Mouse (Mus musculus): ENCODE data around the gene Psmd14.

Psmd14 gene

DNA sequence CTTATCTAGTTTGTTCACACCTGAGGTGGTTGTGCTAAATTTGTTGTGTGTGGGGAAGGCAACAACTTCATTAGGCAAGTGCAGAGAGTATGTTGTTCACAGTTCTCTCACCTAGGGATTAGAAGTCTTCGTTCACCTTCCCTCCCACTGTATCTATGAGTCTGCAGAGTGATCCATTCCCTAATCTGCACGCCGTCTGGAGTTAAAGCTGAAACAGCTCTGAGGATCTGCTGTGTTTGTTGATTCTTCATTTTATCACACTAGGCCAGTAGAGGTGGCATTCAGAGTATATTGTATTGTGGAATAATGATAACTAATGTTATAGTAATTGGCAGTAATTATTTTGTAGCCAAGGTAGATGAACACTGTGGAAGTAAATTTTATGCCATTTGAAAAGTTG is 48.5 kb downstream of the Psmd14 start:
- DNase-seq (ENCODE audit: low spot score): no peak

DNA sequence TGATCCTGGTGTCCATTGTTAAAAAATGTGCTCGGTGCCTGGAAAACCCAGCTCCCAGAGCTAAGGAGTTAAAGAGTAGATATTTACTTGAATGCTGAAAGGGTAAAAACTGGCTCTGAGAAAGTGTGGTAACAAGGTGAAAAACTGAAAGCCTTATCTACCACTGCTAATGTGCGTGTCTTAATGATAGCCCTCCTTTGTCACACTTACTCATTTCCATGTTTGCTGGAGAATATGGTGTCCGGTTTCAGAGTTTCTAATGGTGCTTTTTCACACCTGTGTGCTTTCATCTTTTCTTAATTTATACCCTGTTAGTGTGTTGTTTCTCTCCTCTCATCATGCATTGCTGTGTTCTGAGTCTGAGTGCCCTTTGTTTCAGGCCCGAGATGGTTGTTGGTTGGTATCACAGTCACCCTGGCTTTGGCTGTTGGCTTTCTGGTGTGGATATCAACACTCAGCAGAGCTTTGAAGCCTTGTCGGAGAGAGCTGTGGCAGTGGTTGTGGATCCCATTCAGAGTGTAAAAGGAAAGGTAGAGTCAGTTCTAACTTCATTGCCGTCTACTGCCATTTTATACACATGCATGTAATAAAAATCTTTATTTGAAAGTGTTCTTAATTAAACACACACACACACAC is 53.1 kb downstream of the Psmd14 start:
- DNase-seq (ENCODE audit: low spot score): no peak

DNA sequence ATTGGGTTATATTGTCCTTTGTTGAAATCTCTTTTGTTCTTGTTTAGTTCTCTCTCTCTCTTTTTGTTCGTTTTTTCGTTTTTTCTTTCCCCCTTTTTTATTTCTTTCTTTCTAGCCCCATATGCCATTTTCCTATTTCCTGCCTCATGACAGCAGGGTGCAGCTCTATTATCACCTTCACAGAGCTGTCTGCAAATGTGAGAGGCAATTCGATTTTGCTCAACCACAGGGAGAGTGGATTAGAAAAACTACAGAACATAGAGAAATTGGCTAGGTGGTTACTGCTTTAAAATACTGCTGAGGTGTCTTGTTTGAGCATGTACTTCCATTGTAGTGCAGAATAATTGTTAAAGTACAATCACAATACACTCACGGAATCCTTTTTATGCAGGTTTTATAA is 54.0 kb downstream of the Psmd14 start:
- no peak for DNase-seq (ENCODE audit: low spot score)

DNA sequence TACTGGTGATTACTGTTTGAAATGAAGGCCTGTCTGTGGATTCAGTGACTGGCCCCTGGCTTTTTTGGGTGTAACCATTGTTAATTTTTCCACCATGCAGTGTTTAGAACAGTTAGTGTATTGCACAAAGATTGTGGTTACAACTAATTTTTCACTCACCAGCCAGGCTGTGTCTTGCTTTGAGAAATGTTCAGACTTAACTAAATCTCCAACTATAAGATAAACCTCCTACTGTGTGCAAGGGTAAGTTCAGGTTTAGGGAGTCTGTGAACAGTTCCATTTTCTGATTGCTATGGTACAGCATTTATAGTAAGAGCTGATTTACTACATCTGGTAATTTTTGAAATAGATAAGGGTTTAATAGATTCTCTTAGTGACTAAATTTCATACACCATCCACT is 69.3 kb downstream of the Psmd14 start:
- no peak for DNase-seq (ENCODE audit: low spot score)

DNA sequence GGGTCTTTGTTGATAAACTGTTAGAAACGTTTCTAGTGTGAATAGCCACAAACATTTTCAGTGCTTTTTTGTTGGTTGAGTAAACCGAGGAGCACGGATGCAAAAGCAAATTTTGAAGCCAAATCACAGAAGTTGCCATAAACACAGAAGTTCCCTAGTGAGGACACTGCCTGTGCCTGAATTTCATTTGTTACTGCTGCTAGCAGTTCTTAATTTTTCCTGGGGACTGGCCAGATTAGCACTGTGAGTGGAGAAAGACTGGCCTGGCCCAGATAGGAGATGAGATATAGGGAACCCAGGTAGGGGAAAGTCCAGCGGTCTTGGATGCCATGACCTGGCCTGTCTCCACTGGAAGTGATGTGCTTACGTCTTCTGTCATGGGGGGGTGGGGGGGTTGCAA is 83.5 kb downstream of the Psmd14 start:
- no peak for DNase-seq (ENCODE audit: low spot score)

DNA sequence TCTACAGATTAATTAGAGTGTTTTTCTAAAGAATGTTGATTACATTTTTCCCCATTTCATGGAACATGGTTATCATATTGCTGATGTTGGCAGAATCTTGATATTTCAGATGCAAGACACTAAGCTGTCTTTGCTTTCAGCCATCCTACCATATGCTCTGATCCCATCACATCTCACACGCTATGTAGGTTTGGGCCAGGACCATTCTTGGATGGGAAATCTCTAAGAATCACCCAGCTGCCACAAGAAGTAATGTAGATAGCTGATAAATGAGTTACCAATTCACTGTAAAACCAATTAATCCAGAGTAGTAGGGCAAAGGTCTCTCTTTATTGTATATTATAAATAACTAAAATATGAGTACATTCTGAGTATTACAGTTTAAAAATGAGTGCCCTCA is 86.6 kb downstream of the Psmd14 start:
- DNase-seq (ENCODE audit: low spot score): no peak

DNA sequence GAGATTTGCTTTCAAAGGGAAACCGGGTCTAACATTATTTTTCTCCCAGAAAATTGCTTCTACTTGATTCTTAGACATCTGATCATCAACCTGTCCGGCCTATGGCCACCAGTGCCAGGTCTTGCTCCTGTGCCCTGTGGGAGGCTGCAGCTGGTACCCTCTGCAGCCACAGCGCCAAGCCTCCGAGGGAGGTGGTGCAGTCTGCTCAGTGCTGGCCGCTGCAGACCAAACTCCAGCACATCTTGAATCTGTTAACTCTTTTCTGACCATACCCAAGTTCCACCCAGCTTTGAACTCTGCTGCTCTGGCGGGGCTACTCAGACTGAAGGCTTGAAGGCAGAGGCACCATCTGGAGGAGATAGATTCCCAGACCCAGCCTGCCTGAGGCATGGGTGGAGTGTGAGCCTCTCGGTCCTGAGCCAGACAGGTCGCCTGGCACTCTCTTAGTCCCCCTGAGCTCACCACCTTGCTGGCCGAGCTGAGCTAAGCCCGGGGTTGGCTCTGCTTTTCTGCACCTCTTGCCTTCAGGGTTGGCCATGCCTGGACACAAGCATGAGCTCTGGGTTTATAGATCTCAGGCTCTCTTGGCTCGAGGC is 91.3 kb downstream of the Psmd14 start, which contains the start of gene Tbr1:
Gene Tbr1 (plus strand): TSS at position 275 of the 596 bp plus-strand sequence.
- DNase-seq (ENCODE audit: low spot score): peak; percentile 40

DNA sequence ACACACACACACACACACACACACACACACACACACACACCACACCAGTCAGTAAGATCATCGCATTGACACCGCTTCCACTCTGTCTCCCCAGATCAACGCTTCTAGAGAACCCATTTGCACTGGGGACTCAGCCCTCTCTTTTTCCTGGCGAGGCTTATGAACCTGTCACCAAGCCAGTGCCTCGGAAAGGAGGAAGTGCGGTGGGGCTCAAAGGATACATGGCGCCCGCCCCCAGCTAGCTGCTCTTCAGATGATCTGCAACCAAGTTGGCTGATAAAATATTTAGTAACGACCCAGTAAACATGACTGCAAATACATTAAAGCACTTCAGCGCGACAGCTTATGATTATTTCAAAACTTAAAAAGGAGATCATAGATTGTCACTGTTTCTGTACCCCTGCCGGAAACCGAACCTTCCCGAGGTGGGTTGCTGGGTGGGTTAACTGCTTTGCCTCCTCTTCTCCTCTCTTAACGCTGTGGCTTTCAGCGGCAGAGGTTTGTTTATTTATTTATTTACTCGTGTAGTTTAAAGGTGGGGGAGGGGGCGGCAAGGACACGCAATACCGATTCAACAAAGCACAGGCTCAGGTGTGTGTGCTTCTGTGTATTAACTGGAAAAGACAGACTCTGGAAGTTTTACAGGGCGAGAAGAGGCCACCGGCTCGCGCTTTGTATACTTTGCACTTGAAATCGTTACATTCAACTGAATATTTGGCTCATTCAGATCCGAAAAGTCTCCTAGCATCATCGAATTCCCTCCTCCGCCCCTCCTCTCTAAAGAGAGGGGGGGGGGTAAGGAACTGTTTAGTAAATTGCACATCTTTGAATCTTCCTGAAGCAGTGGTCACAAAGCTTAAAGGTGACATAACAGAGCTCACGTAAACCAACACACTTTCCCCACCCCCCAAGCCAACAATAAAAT is 92.2 kb downstream of the Psmd14 start:
- DNase-seq (ENCODE audit: low spot score): no peak

DNA sequence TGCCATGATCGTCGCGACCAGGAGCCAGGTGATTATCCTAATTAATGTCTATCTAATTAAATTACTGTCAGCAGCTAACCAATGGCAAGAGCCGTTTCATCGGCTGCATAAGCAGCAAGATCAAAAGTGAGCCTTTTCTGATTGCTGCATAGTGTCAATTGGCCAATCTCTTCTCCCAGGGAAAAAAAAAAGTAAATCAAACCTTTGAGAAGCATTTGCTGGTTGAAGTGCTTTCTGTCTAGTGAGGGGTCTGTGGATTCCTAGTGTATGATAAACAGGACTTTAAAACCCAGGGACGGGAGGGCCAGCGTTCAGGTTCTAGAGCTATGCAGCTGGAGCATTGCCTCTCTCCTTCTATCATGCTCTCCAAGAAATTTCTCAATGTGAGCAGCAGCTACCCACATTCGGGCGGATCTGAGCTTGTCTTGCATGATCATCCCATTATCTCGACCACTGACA is 92.9 kb downstream of the Psmd14 start:
- no peak for DNase-seq (ENCODE audit: low spot score)

DNA sequence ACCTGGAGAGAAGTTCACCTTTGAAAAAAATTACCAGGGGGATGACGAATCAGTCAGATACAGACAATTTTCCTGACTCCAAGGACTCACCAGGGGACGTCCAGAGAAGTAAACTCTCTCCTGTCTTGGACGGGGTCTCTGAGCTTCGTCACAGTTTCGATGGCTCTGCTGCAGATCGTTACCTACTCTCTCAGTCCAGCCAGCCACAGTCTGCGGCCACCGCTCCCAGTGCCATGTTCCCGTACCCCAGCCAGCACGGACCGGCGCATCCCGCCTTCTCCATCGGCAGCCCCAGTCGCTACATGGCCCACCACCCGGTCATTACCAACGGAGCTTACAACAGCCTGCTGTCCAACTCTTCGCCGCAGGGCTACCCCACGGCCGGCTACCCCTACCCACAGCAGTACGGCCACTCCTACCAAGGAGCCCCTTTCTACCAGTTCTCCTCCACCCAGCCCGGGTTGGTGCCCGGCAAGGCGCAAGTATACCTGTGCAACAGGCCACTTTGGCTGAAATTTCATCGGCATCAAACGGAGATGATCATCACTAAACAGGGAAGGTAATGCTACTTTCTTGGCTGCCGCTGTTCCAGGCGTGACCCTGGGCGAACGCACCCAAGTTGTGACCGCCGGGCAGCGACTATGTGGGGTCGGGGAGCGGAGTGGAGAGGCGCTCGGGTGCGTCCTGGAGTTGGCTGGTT is 93.5 kb downstream of the Psmd14 start:
- DNase-seq (ENCODE audit: low spot score): peak; percentile 43

DNA sequence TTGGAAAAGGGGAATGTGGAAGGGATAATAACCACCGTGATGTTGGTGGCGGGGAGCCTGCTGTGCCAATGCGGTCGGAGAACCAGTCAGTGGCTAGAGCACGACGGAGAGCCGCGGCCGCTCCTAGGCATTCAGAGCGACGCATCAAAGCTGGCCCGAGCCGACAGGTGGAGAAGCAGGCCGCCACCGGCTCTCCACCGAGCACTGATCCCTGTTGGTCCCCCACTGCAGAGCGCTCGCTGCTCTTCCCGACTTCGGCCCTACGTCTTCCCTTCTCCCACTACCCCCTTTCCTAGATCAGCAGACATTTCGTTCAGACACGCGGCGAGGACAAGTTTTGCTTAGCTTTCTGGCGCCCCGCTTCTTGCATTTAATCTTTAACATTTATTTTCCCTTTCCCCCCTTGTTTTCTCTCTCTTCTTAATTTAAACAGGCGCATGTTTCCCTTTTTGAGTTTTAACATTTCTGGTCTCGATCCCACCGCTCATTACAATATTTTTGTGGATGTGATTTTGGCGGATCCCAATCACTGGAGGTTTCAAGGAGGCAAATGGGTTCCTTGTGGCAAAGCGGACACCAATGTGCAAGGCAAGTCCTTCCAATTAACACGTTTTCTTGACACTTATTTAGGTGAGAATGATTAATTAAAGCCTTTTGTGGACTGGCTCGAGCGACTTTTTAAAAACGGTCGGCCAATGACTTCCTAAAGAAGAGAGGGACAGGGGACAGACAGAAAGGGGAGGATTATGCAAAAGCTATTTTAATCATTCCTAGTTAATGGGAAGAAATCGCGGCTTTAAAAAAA is 94.2 kb downstream of the Psmd14 start:
- DNase-seq (ENCODE audit: low spot score): peak; percentile 40

DNA sequence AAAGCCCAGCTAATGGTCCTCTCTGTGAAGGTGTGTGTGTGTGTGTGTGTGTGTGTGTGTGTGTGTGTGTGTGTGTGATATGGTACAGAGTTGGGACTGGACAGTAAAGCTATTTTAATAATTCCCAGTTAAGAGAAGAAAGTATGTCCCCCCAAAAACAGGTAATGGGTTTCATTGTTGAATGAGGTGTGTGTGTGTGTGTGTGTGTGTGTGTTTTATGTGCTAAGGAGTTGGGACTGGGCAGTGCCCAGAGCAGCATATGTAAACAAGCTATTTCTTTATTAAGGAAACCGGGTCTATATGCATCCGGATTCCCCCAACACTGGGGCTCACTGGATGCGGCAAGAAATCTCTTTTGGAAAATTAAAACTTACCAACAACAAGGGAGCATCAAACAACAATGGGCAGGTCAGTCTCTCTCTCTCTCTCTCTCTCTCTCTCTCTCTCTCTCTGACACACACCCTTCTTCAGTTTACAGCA is 94.9 kb downstream of the Psmd14 start:
- no peak for DNase-seq (ENCODE audit: low spot score)

DNA sequence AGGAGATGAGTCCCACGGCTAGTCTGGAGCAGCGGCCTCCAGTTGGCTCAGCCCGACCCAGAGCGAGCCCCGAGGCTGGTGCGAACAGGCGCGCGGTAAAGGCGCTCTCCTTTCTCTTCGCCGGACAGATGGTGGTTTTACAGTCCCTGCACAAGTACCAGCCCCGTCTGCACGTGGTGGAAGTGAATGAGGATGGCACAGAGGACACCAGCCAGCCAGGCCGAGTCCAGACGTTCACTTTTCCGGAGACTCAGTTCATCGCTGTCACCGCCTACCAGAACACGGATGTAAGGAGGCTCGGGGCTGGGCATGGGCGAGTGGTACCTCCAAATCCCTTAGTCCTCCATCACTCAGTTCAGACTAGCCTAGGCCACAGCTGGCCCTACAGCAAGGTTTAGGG is 95.7 kb downstream of the Psmd14 start:
- DNase-seq (ENCODE audit: low spot score): peak; percentile 43

DNA sequence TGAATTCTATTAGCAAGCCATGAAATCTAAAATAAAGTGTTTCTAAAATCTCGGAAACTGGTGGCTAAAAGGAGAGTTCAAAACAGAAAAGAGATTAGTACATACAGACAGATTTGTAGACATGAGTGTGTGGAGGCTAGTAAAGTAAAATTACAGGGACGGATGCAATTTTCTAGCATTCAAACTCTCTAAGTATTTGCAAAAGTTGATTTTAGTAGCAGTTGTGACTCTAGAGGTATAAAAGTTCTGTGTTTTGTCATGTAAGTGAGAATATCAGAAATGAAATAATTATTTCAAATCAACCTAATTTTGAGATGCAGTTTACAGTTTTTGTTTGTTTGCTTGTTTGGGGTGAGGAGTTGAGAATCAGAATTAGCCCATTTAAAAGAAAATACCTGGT is 96.3 kb downstream of the Psmd14 start:
- no peak for DNase-seq (ENCODE audit: low spot score)

DNA sequence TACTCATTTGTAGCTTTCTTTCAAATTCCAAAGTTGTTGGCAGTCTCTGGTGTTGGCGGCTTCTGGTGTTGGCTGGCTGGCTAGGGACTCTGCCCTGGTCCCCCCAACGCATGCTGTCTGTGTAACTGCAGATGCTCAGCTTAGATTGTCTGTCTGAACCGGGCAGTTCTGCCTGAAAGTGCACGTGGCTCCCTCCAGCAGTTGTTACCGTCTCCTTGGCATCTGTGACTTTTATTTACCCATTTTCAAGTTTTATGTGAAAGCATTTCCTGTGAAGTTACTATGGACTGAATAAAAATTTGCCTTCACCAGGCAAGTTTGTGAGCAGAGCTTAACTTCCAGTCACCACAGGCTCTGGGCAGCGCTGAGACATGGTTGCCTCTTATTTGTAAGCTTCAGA is 97.3 kb downstream of the Psmd14 start:
- no peak for DNase-seq (ENCODE audit: low spot score)

DNA sequence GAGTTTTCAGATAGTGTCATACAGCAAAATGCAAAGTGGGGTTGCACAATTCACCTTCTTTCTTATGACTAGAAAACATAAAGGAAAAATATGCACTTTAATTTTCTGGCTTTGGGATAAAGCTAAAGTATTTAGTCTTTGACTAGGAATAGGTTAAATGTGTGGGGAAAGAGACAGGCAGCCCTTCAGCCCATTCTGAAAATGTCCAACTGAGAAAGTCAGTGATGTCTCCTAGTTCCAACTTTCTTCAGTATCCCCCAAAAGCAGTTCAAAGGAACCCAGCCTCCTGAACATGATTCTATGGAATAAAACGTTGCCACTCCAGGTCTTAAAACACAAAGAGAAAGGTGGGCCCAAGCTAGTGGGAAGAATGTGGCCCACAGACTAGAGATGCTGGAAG is 97.9 kb downstream of the Psmd14 start:
- DNase-seq (ENCODE audit: low spot score): no peak

DNA sequence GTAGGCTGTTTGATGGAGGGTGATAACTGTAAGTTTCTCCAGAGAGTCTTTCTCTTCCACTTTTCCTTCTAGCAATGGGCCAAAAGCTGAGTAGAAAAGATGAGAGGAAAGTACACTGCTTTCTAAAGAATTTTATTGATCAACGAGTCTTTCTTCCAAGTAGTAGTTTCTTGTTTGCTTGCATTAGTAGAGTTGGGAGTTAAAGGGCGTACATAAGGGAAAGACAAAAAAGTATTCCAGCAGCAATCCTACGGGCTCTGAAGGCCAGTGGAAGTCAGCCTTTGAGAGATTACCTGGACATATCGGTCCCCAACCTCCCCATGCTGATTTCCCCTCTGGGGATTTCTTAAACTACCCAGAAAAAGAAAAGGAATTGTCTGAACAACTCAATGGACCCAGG is 99.3 kb downstream of the Psmd14 start:
- no peak for DNase-seq (ENCODE audit: low spot score)

DNA sequence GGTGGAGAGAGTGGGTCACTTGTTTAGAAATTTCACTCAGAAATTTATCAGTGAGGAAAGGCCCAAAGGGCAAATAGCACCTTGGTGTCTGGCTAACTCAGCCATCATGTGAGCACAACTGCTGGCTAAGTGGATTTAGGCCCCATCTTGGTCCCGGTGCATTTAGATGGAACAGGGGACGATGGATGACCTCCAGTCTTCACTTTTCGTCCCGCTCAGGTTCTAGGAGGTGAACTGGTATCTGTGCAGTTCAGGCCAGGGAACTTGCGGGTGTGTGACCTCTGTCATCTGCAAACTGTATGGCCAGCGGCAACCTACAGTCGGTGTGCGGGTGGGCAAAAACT is 99.6 kb downstream of the Psmd14 start:
- no peak for DNase-seq (ENCODE audit: low spot score)

DNA sequence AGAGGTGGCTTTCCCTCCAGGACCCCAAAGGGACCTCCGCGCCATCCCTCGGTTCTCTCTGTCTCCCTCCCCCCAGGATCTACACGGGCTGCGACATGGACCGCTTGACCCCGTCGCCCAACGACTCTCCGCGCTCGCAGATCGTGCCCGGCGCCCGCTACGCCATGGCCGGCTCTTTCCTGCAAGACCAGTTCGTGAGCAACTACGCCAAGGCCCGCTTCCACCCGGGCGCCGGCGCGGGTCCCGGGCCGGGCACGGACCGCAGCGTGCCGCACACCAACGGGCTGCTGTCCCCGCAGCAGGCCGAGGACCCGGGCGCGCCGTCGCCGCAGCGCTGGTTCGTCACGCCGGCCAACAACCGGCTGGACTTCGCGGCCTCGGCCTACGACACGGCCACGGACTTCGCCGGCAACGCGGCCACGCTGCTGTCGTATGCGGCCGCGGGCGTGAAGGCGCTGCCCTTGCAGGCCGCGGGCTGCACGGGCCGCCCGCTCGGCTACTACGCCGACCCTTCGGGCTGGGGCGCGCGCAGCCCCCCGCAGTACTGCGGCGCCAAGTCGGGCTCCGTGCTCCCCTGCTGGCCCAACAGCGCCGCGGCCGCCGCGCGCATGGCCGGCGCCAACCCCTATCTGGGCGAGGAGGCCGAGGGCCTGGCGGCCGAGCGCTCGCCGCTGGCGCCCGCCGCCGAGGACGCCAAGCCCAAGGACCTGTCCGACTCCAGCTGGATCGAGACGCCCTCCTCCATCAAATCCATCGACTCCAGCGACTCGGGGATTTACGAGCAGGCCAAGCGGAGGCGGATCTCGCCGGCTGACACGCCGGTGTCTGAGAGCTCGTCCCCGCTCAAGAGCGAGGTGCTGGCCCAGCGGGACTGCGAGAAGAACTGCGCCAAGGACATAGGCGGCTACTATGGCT is 100.3 kb downstream of the Psmd14 start:
- peak; percentile 53 for DNase-seq (ENCODE audit: low spot score)

DNA sequence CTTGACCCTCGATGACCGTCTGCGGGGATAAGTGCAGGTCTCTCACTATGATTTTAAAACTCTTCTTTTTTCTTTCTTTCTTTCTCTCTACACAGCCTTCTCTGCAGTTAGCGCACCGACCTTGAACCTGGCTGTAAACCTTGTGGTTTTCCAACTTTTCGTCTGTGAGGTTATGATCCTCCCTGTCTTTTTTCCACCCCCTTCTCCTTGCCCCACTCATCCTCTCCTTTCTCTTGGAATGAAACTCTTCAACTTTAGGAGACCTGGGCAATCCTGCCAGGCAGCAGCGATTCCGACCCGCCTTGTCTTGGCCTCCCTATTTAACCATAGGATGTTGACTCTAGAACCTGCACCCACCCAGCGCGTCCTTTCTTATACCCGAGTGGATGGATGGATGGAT is 101.0 kb downstream of the Psmd14 start:
- peak; percentile 39 for DNase-seq (ENCODE audit: low spot score)

Measured in testis, postnatal 10 days (tissue).